Mouse (Mus musculus) hindbrain, embryonic 12.5 days (tissue): Measurements from ENCODE around the gene Ccnk. TPM values are rescaled to one million over a fixed set of nuclear protein-coding genes. Genes with fewer than 3 reads are reported as not detected.

ENCODE experiments used
- ATAC-seq: fragments of 200-750 bp; cut with Nextera tagmentation; 2 replicates; pipeline ENCODE4 v1.8.0; 2017; ENCODE audit warnings: moderate TSS enrichment; ENCODE audit not compliant: low FRiP score
- H3K27ac ChIP-seq: fragments of 300-500 bp; sonication (generic); 2 replicates; pipeline ENCODE4 v1.5.1; 2016; ENCODE audit warnings: mild to moderate bottlenecking
- H3K27me3 ChIP-seq: fragments of 300-500 bp; sonication (generic); 2 replicates; pipeline ENCODE4 v1.6.1; 2016; ENCODE audit warnings: mild to moderate bottlenecking
- H3K36me3 ChIP-seq: fragments of 300-500 bp; sonication (generic); 2 replicates; pipeline ENCODE4 v1.6.1; 2016; ENCODE audit warnings: mild to moderate bottlenecking
- H3K4me1 ChIP-seq: fragments of 300-500 bp; sonication (generic); 2 replicates; pipeline ENCODE4 v1.6.1; 2016
- H3K4me2 ChIP-seq: fragments of 300-500 bp; sonication (generic); replicated peaks from 2 replicates; pipeline ENCODE4 v1.6.1; 2016; ENCODE audit warnings: mild to moderate bottlenecking
- H3K4me3 ChIP-seq: fragments of 300-500 bp; sonication (generic); 2 replicates; pipeline ENCODE4 v1.5.1; 2016; ENCODE audit warnings: mild to moderate bottlenecking
- H3K9ac ChIP-seq: fragments of 300-500 bp; sonication (generic); 2 replicates; pipeline ENCODE4 v1.6.1; 2016; ENCODE audit warnings: mild to moderate bottlenecking, moderate library complexity
- H3K9me3 ChIP-seq: fragments of 300-500 bp; sonication (generic); replicated peaks from 2 replicates; pipeline ENCODE4 v1.6.1; 2016; ENCODE audit warnings: mild to moderate bottlenecking
- WGBS: fragments of 180-500 bp; shearing (Covaris S2); methylation state at CpG from one replicate; pipeline ENCODE4 v1.1.7; 2016; 5-methylcytosine and 5-hydroxymethylcytosine counted together
- polyA plus RNA-seq: library from polyadenylated mRNA; unstranded; fragments of >200 nt; fragmentation: Nextera tagmentation; extraction: Ambion mirVana; gene quantifications from 2 replicates; pipeline ENCODE4 v1.2.1, GENCODE M21; 2016

Ccnk gene
- polyA plus RNA-seq, 1 experiment from 2014 or later = 3.6 TPM

GRCm38 (mm10) chr12:108168909-108169308 is 10.5 kb upstream of the Ccnk start:
- Histone ChIP-seq H3K27ac (no peak overlapping the region), H3K4me3 (no peak overlapping the region), H3K4me2 (no peak overlapping the region), H3K9me3 (no peaks in the 10 kb centered on the region), H3K9ac (no peak overlapping the region), H3K4me1 (peaks cover 6% of the 10 kb centered on the region; the same call in 1 of the 2 replicates), H3K27me3 (no peaks in the 10 kb centered on the region), H3K36me3 (peaks cover 5% of the 10 kb centered on the region)
- 90% methylated on average over 3 of the region's 3 CpGs for WGBS
- ATAC-seq = no peak

GRCm38 (mm10) chr12:108170467-108170866 is 8.9 kb upstream of the Ccnk start:
- no peaks in the 10 kb centered on the region for H3K27me3 ChIP-seq
- no peaks in the 10 kb centered on the region for H3K36me3 ChIP-seq
- H3K9me3 ChIP-seq = no peaks in the 10 kb centered on the region
- H3K9ac ChIP-seq = no peak overlapping the region
- 89% methylated on average over 3 of the region's 3 CpGs for WGBS
- H3K27ac ChIP-seq = no peak overlapping the region
- ATAC-seq = no peak
- no peak overlapping the region for H3K4me2 ChIP-seq
- H3K4me1 ChIP-seq = peaks cover 6% of the 10 kb centered on the region; the same call in 1 of the 2 replicates
- no peak overlapping the region for H3K4me3 ChIP-seq

- no peak for ATAC-seq
Observed at GRCm38 (mm10) chr12:108171336-108171735, 8.0 kb upstream of the Ccnk start.

GRCm38 (mm10) chr12:108172639-108173038 is 6.7 kb upstream of the Ccnk start:
- no peak overlapping the region for H3K9ac ChIP-seq
- H3K36me3 ChIP-seq = no peaks in the 10 kb centered on the region
- H3K27ac ChIP-seq = no peak overlapping the region
- WGBS = 54% methylated on average over 4 of the region's 4 CpGs
- no peak for ATAC-seq
- no peaks in the 10 kb centered on the region for H3K9me3 ChIP-seq
- H3K27me3 ChIP-seq = no peaks in the 10 kb centered on the region
- no peak overlapping the region for H3K4me2 ChIP-seq
- peaks cover 20% of the 10 kb centered on the region for H3K4me1 ChIP-seq
- H3K4me3 ChIP-seq = no peak overlapping the region

More at GRCm38 (mm10) chr12:108171336-108171735, 8.0 kb upstream of the Ccnk start:
- no peak overlapping the region for H3K4me3 ChIP-seq
- no peak overlapping the region for H3K27ac ChIP-seq
- H3K36me3 ChIP-seq = no peaks in the 10 kb centered on the region
- H3K9ac ChIP-seq = no peak overlapping the region
- H3K9me3 ChIP-seq = no peaks in the 10 kb centered on the region
- no peaks in the 10 kb centered on the region for H3K27me3 ChIP-seq
- no peak overlapping the region for H3K4me2 ChIP-seq
- peaks cover 8% of the 10 kb centered on the region for H3K4me1 ChIP-seq

GRCm38 (mm10) chr12:108174606-108175505 is 4.5 kb upstream of the Ccnk start:
- 78% methylated on average over 8 of the region's 8 CpGs for WGBS
- no peak for ATAC-seq
- Histone ChIP-seq H3K4me1 (peaks cover 26% of the 10 kb centered on the region), H3K36me3 (no peaks in the 10 kb centered on the region), H3K9me3 (no peaks in the 10 kb centered on the region), H3K4me3 (no peak overlapping the region), H3K27ac (no peak overlapping the region), H3K4me2 (no peak overlapping the region), H3K27me3 (no peaks in the 10 kb centered on the region), H3K9ac (no peak overlapping the region)

GRCm38 (mm10) chr12:108176366-108176765 is 3.0 kb upstream of the Ccnk start:
- H3K27me3 ChIP-seq = no peaks in the 10 kb centered on the region
- no peak overlapping the region for H3K4me3 ChIP-seq
- H3K9me3 ChIP-seq = no peaks in the 10 kb centered on the region
- no peaks in the 10 kb centered on the region for H3K36me3 ChIP-seq
- WGBS = 77% methylated on average over 3 of the region's 3 CpGs
- no peak overlapping the region for H3K4me2 ChIP-seq
- ATAC-seq = no peak
- H3K9ac ChIP-seq = no peak overlapping the region
- H3K4me1 ChIP-seq = peaks cover 34% of the 10 kb centered on the region
- H3K27ac ChIP-seq = no peak overlapping the region

- H3K4me1 ChIP-seq = peaks cover 29% of the 10 kb centered on the region
- peaks cover 18% of the 10 kb centered on the region for H3K36me3 ChIP-seq
- peak; percentile 44 for ATAC-seq
- peak overlapping the region; percentile 92 for H3K9ac ChIP-seq
- H3K4me2 ChIP-seq = peak overlapping the region; percentile 89
- peak overlapping the region; percentile 99 for H3K4me3 ChIP-seq
- peak overlapping the region; percentile 83 for H3K27ac ChIP-seq
- no peaks in the 10 kb centered on the region for H3K9me3 ChIP-seq
- H3K27me3 ChIP-seq = no peaks in the 10 kb centered on the region
- WGBS = under 1% methylated on average over 99 of the region's 103 CpGs
Observed at GRCm38 (mm10) chr12:108178331-108179245, 791 bp upstream of the Ccnk start.

- Histone ChIP-seq H3K27ac (peak within 1 kb of the TSS; percentile 83), H3K4me3 (peak within 1 kb of the TSS; percentile 99), H3K9me3 (no peaks in the 10 kb centered on the region), H3K36me3 (peaks cover 22% of the 10 kb centered on the region), H3K4me2 (peak within 1 kb of the TSS; percentile 89), H3K9ac (peak within 1 kb of the TSS; percentile 92), H3K27me3 (no peaks in the 10 kb centered on the region), H3K4me1 (peaks cover 29% of the 10 kb centered on the region)
- ATAC-seq = no peak
- 0% methylated on average over 6 of the region's 9 CpGs for WGBS
Observed at GRCm38 (mm10) chr12:108179246-108179320, 296 bp upstream of the Ccnk start, which contains the start of gene Setd3. Gene Setd3, minus strand, starts transcription at chr12:108179314.

GRCm38 (mm10) chr12:108181716-108182115 is 2.3 kb downstream of the Ccnk start:
- H3K27ac ChIP-seq = no peak overlapping the region
- H3K27me3 ChIP-seq = no peaks in the 10 kb centered on the region
- WGBS = 96% methylated on average over 6 of the region's 6 CpGs

GRCm38 (mm10) chr12:108187541-108188091 is 8.2 kb downstream of the Ccnk start:
- Histone ChIP-seq H3K9ac (no peak overlapping the region), H3K36me3 (peaks cover 86% of the 10 kb centered on the region), H3K4me2 (no peak overlapping the region), H3K27ac (no peak overlapping the region), H3K4me1 (no peaks in the 10 kb centered on the region), H3K27me3 (no peaks in the 10 kb centered on the region), H3K9me3 (no peaks in the 10 kb centered on the region), H3K4me3 (no peak overlapping the region)
- no peak for ATAC-seq
- 90% methylated on average over 6 of the region's 6 CpGs for WGBS

More at GRCm38 (mm10) chr12:108181716-108182115, 2.3 kb downstream of the Ccnk start:
- Histone ChIP-seq H3K4me1 (peaks cover 23% of the 10 kb centered on the region), H3K9me3 (no peaks in the 10 kb centered on the region), H3K36me3 (peaks cover 43% of the 10 kb centered on the region), H3K4me2 (no peak overlapping the region), H3K4me3 (no peak overlapping the region), H3K9ac (no peak overlapping the region)
- no peak for ATAC-seq

GRCm38 (mm10) chr12:108193878-108194277 is 14.5 kb downstream of the Ccnk start:
- Histone ChIP-seq H3K27ac (no peak overlapping the region), H3K27me3 (no peaks in the 10 kb centered on the region), H3K4me1 (no peaks in the 10 kb centered on the region), H3K36me3 (peaks cover 94% of the 10 kb centered on the region), H3K4me2 (no peak overlapping the region), H3K9me3 (no peaks in the 10 kb centered on the region), H3K9ac (no peak overlapping the region), H3K4me3 (no peak overlapping the region)
- WGBS = 96% methylated on average over 5 of the region's 5 CpGs
- ATAC-seq = no peak

GRCm38 (mm10) chr12:108195761-108196160 is 16.4 kb downstream of the Ccnk start:
- WGBS = 98% methylated on average over 11 of the region's 11 CpGs
- no peak for ATAC-seq

More at GRCm38 (mm10) chr12:108195761-108196160, 16.4 kb downstream of the Ccnk start:
- H3K27me3 ChIP-seq = no peaks in the 10 kb centered on the region
- H3K4me1 ChIP-seq = no peaks in the 10 kb centered on the region
- H3K4me2 ChIP-seq = no peak overlapping the region
- peaks cover 94% of the 10 kb centered on the region for H3K36me3 ChIP-seq
- H3K9me3 ChIP-seq = no peaks in the 10 kb centered on the region
- H3K4me3 ChIP-seq = no peak overlapping the region
- no peak overlapping the region for H3K27ac ChIP-seq
- H3K9ac ChIP-seq = no peak overlapping the region
